Mouse (Mus musculus) effector memory CD4-positive, alpha-beta T cell, adult 5 months (primary cell): ENCODE data around the gene Sept8. TPM values are rescaled to one million over a fixed set of nuclear protein-coding genes. Genes with fewer than 3 reads are reported as not detected.

Source experiments
- polyA plus RNA-seq: library from polyadenylated mRNA; unstranded; fragments of 100-300 nt; shearing (Covaris generic); gene quantifications from one replicate; pipeline ENCODE4 v1.2.1, GENCODE M21; 2017

Gene Sept8
- 1.9 TPM for polyA plus RNA-seq

GRCm38 (mm10) chr11:53519207-53520121 is at the start of gene Sept8:
Gene Sept8, plus strand, starts transcription at chr11:53519257.

GRCm38 (mm10) chr11:53469968-53470695 is 48.9 kb upstream of the Sept8 start, which contains the start of gene Gm9837:
Gene Gm9837, minus strand, starts transcription at chr11:53470479.

GRCm38 (mm10) chr11:53479783-53480301 is 39.2 kb upstream of the Sept8 start, which contains the start of the genes Gm9945 and Sowaha:
Gene Gm9945, plus strand, starts transcription at chr11:53480166.
Gene Sowaha, minus strand, starts transcription at chr11:53480274.

GRCm38 (mm10) chr11:53567224-53568014 is 48.4 kb downstream of the Sept8 start, which contains the start of gene Kif3a:
Gene Kif3a, plus strand, starts transcription at chr11:53567379.

Other genes starting within 250 kb of the Sept8 start
- gene Hspa4, start 218.8 kb upstream of the Sept8 start, polyA plus RNA-seq = 224 TPM
- gene Zcchc10, start 194.6 kb upstream of the Sept8 start, polyA plus RNA-seq = 27.0 TPM
- 478 TPM for gene Aff4, start 168.4 kb upstream of the Sept8 start, polyA plus RNA-seq
- not detected for gene Leap2, start 96.1 kb upstream of the Sept8 start, polyA plus RNA-seq
- gene Uqcrq, start 88.4 kb upstream of the Sept8 start, polyA plus RNA-seq = 203 TPM
- 0.30 TPM for gene Gdf9, start 88.2 kb upstream of the Sept8 start, polyA plus RNA-seq
- 0.16 TPM for gene Gm10447, start 62.1 kb upstream of the Sept8 start, polyA plus RNA-seq
- 0.12 TPM for gene Shroom1, start 62.1 kb upstream of the Sept8 start, polyA plus RNA-seq
- gene Gm9837, start 48.8 kb upstream of the Sept8 start, polyA plus RNA-seq = not detected
- not detected for gene Gm9945, start 39.1 kb upstream of the Sept8 start, polyA plus RNA-seq
- gene Sowaha, start 39.0 kb upstream of the Sept8 start, polyA plus RNA-seq = not detected
- 7.1 TPM for gene Kif3a, start 48.1 kb downstream of the Sept8 start, polyA plus RNA-seq
- 5.4 TPM for gene Il4, start 99.4 kb downstream of the Sept8 start, polyA plus RNA-seq
- gene Il13, start 115.4 kb downstream of the Sept8 start, polyA plus RNA-seq = not detected
- 26.1 TPM for gene Rad50, start 188.1 kb downstream of the Sept8 start, polyA plus RNA-seq
- gene Il5, start 201.5 kb downstream of the Sept8 start, polyA plus RNA-seq = not detected